ENCODE assay signal across 9 mouse cellular contexts in the genomic region with DNA sequence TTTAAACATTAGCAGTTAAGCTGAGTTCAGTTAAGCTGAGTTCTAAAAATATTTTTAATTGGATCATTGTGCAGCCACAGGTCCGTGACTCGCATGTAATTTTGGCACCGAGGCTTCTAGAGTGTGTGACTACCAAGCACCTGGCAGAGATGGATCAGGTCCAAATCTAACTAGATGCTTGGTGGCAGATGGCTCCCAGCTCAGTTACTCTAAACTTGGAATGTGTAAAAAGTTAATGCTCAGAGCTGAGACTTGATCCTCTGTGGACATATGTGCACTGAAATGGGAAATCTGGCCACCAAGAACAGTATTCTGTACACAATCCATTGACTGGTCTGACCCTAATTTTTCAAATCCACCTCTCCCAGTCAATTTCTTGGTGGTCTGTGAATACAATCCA.
DNase-seq lines count a peak whose midpoint lies in the region; ATAC-seq lines count a peak whose summit lies in the region.
"Had no signal": no experiment of that assay in that cellular context is flagged by ENCODE, and none has a peak within 500 bp of the region (broad histone marks: within the 10 kb centered on the region; RNA-seq: fewer than 3 reads in every experiment).

No protein-coding gene starts in this region.

- no peak overlapping the region for H3K27ac ChIP-seq in intestine, embryonic 15.5 days

- H3K27me3 ChIP-seq in intestine, embryonic 15.5 days (replicated peaks): no peaks in the 10 kb centered on the region

- no peaks in the 10 kb centered on the region for H3K36me3 ChIP-seq in intestine, embryonic 15.5 days

- no peak overlapping the region for H3K9ac ChIP-seq in intestine, embryonic 15.5 days

- H3K9me3 ChIP-seq in intestine, embryonic 15.5 days: no peaks in the 10 kb centered on the region

- no peak overlapping the region for H3K4me2 ChIP-seq in intestine, embryonic 15.5 days (replicated peaks)

- no peaks in the 10 kb centered on the region for H3K4me1 ChIP-seq in intestine, embryonic 15.5 days (replicated peaks)

- H3K4me3 ChIP-seq in intestine, embryonic 15.5 days (replicated peaks): no peak overlapping the region

- WGBS in intestine, embryonic 15.5 days: 66% methylated on average over 3 of the region's 3 CpGs

- peak; percentile 68 for DNase-seq in gastrocnemius, adult 18-20 months (ENCODE audit: low spot score)
- DNase-seq in gastrocnemius, postnatal 10 days: no peak
- peak; percentile 62 for DNase-seq in Muller cell, postnatal 12 days (ENCODE audit: inconsistent ontology term)
- DNase-seq in left cerebral cortex, adult 11 months (ENCODE audit: low spot score): peak; percentile 66
- no peak for DNase-seq in spleen, postnatal 36 days (ENCODE audit: low spot score in 2 of 2)
- no peak for DNase-seq in natural killer cell, adult 2 months (ENCODE audit: low spot score in 2 of 2)
- DNase-seq: adrenal gland, postnatal 14 days had no signal

- peak; percentile 81 for ATAC-seq in frontal cortex, adult (ENCODE audit: low TSS enrichment)
- ATAC-seq in intestine, embryonic 15.5 days: no peak

Comparison
In these comparisons a context has a peak if more than half of its experiments do, and no peak if none do; other contexts are left out.
1. DNase-seq: peak in gastrocnemius, adult 18-20 months (single experiment), Muller cell, postnatal 12 days (single experiment) and left cerebral cortex, adult 11 months (single experiment); none in gastrocnemius, postnatal 10 days (single experiment), spleen, postnatal 36 days (0 of 2) and natural killer cell, adult 2 months (0 of 2).